Mouse (Mus musculus) spleen, adult 2 months (tissue): Measurements from ENCODE around the gene Smn1.
"Not testable (repeated sequence)": the region's sequence is repeated elsewhere in the genome, so short reads cannot be mapped to it uniquely, and the experiment has no call there.

Experiments used
- CTCF ChIP-seq: fragments of 200-500 bp; IDR thresholded peaks from 2 replicates; pipeline ENCODE4 v1.5.1; 2011; ENCODE audit warnings: mild to moderate bottlenecking, inconsistent platforms; ENCODE audit not compliant: insufficient read depth, insufficient read length, insufficient replicate concordance; ENCODE audit errors: extremely low read depth
- POLR2A ChIP-seq: fragments of 200-500 bp; IDR thresholded peaks from 2 replicates; pipeline ENCODE4 v1.6.1; 2011; ENCODE audit warnings: low read depth, low read length, inconsistent platforms

DNA sequence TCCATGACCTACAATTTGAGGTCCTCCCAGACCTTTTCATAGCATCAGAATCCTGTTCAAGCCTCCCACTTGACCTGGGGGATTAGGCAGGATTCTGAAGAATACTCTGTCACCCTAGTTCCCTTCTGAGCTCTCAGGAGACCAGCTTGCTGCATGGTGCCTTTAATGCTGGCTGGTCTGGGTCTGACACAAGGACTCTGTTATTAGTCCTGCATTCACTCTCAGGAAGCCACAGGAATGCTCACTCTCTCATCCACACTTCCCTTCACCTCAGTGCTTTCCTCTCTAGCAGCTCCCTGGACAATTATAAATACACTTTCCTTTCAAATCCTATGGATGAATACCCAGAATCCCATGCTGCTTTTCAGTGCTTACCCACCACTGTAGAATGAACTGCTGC is 37.8 kb downstream of the Smn1 start:
- TF ChIP-seq CTCF, POLR2A: not testable (repeated sequence)
